Mouse (Mus musculus) heart, adult 2 months (tissue): ENCODE data around the gene Ipp.

Experiments
- CTCF ChIP-seq: fragments of 200-600 bp; IDR thresholded peaks from 2 replicates; pipeline ENCODE4 v1.8.1; 2022; ENCODE audit warnings: antibody characterized with exemption, mild to moderate bottlenecking, moderate library complexity
- EP300 ChIP-seq: fragments of 200-500 bp; IDR thresholded peaks from 2 replicates; pipeline ENCODE4 v1.6.1; 2011; ENCODE audit warnings: low read depth, low read length, control low read depth; ENCODE audit not compliant: insufficient read depth

GRCm38 (mm10) chr4:116493646-116494045 lies 13.7 kb upstream of the Ipp start:
- TF ChIP-seq EP300 (no peak), CTCF (no peak)
